Mouse (Mus musculus) kidney, adult 2 months (tissue): ENCODE results near the gene Dhx37. TPM values are rescaled to one million over a fixed set of nuclear protein-coding genes. Genes with fewer than 3 reads are reported as not detected.
A peak's percentile ranks its signal among the peaks of the same experiment; 100 is the strongest.

Experiments used
- DNase-seq: peaks from one replicate; pipeline ENCODE4 v3.0.0; 2021
- H3K27ac ChIP-seq: fragments of 200-500 bp; 2 replicates; pipeline ENCODE4 v1.5.1; 2012; ENCODE audit warnings: low read depth, low read length, control low read depth, inconsistent platforms; ENCODE audit not compliant: insufficient read depth
- H3K27me3 ChIP-seq: fragments of 200-500 bp; replicated peaks from 2 replicates; pipeline ENCODE4 v1.6.1; 2012; ENCODE audit warnings: mild to moderate bottlenecking, moderate library complexity, low read length, inconsistent platforms; ENCODE audit not compliant: control insufficient read depth, insufficient read depth
- H3K36me3 ChIP-seq: fragments of 200-500 bp; 2 replicates; pipeline ENCODE4 v1.6.1; 2012; ENCODE audit warnings: mild to moderate bottlenecking, moderate library complexity, low read length, inconsistent platforms; ENCODE audit not compliant: control insufficient read depth, insufficient read depth
- H3K4me1 ChIP-seq: fragments of 200-500 bp; 2 replicates; pipeline ENCODE4 v1.6.1; 2011; ENCODE audit warnings: low read length; ENCODE audit not compliant: control insufficient read depth, insufficient read depth
- H3K4me3 ChIP-seq: fragments of 200-500 bp; 2 replicates; pipeline ENCODE4 v1.5.1; 2011; ENCODE audit warnings: mild to moderate bottlenecking, low read depth, low read length, control low read depth; ENCODE audit not compliant: insufficient read depth
- CTCF ChIP-seq: fragments of 200-500 bp; conservative IDR thresholded peaks from 2 replicates; pipeline ENCODE4 v1.5.1; 2011; ENCODE audit warnings: low read depth, mild to moderate bottlenecking, control low read depth, low read length, moderate library complexity, mixed read lengths; ENCODE audit not compliant: insufficient read depth, insufficient read length
- POLR2A ChIP-seq: fragments of 200-500 bp; IDR thresholded peaks from one replicate; pipeline ENCODE4 v1.6.1; 2011; ENCODE audit warnings: low read depth, low read length, control low read depth
- WGBS: fragments of 180-500 bp; shearing (Covaris S2); methylation state at CpG from one replicate; pipeline ENCODE4 v1.1.7; 2018; 5-methylcytosine and 5-hydroxymethylcytosine counted together
- polyA plus RNA-seq: library from polyadenylated mRNA; depleted of rRNA; stranded (reverse); fragments of >200 nt; gene quantifications from 2 replicates; pipeline ENCODE4 v1.2.3, GENCODE M21; 2012

The Dhx37 gene
- polyA plus RNA-seq, 1 experiment: 10.8 TPM

DNA sequence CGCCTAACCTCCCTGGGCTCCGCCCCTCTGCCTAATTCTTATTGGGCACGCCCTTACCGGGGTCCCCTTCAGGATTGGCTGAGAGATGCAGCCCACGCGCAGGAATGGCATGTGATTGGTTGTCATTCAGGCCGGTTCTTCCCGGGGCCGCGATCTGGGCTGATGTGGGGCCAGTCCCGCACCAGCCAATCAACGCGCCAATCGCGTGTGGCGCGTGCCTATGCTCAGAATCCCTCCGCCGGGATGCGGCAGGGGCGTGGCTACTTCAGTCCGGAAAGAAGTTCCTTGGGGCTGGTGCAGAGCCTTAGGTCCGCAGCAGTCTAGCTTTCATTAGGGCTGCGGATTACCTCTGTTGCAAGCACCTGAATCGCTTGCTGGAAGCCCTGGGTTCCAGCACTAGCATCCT is 31.8 kb upstream of the Dhx37 start:
- peak; percentile 99 for DNase-seq
- Histone ChIP-seq H3K27me3 (no peaks in the 10 kb centered on the region), H3K4me3 (peak overlapping the region; percentile 11), H3K36me3 (no peaks in the 10 kb centered on the region), H3K4me1 (peaks cover 11% of the 10 kb centered on the region; the same call in 1 of the 2 replicates), H3K27ac (peak overlapping the region; percentile 87; the same call in 1 of the 2 replicates)
- TF ChIP-seq CTCF: no peak
- peak; percentile 82 for TF ChIP-seq POLR2A
- WGBS: under 1% methylated on average over 25 of the region's 25 CpGs

DNA sequence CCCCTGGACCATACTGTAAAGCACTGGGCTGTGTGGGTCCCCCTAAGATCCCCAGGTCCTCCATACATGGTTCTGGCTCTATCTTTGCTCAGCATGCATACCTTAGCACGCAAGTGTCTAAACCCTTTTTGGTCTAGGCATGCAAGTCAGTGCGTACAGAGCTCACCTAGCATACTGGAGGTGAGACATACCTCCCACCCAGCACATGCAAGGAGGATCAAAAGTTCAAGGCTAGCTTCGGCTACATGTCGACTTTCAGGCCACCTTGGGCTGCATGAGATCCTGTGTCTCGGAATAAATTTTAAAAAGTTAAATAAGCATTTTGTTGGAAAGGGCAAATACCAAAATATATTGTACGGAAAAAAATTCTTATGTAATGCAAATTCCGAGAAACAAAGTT is 31.3 kb upstream of the Dhx37 start:
- Histone ChIP-seq H3K27me3 (no peaks in the 10 kb centered on the region), H3K27ac (peak overlapping the region; percentile 74), H3K4me1 (peaks cover 8% of the 10 kb centered on the region; the same call in 1 of the 2 replicates), H3K4me3 (no peak overlapping the region), H3K36me3 (no peaks in the 10 kb centered on the region)
- WGBS: 24% methylated on average over 7 of the region's 7 CpGs
- TF ChIP-seq CTCF: no peak
- no peak for TF ChIP-seq POLR2A
- no peak for DNase-seq

DNA sequence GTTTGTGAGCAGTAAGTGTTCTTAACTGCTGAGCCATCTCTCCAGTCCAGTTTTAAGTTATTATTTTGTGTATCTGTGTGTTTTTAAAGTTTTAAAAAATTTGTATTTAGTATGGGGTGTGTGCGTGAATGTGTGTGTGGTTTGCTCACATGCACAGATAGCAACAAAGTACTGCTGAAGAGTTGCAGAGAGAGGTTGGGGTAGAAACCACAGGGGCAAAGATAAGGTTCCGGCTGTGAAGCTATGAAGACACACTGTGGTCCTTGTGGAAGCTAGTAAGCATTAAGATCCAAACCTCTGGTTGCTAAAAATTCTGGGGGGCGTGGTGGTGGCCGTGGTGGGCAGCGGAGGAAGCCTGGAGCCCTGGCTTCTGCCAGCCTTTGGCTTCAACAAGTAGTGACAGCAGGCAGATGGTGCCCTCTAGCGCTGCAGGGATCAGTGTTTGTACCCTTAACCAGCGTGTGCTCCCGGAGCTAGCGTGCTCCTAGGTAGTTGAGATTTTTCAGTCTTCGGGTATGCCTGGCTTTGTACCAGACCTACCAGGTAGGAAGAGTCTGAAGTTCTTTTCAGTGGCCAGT is 28.0 kb upstream of the Dhx37 start:
- 28% methylated on average over 10 of the region's 10 CpGs for WGBS
- peak; percentile 87 for TF ChIP-seq CTCF
- no peak for TF ChIP-seq POLR2A
- Histone ChIP-seq H3K36me3 (no peaks in the 10 kb centered on the region), H3K27ac (no peak overlapping the region), H3K27me3 (no peaks in the 10 kb centered on the region), H3K4me1 (peaks cover 6% of the 10 kb centered on the region; the same call in 1 of the 2 replicates), H3K4me3 (no peak overlapping the region)
- DNase-seq: peak; percentile 84

DNA sequence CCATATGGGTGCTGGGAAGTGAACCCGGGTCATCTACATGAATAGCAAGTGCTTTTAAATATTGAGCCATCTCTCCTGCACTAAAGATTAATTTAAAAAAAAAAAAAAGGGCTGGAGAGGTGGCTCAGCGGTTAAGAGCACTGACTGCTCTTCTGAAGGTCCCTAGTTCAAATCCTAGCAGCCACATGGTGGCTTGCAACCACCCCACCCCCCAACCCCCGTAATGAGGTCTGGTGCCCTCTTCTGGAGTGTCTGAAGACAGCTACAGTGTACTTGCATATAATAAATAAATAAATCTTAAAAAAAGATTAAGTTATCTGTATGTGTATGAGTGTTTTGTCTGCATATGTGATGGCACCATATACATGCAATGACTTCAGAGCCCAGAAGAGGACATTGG is 26.7 kb upstream of the Dhx37 start:
- H3K27me3 ChIP-seq: no peaks in the 10 kb centered on the region
- WGBS: 83% methylated on average over 3 of the region's 3 CpGs
- H3K4me1 ChIP-seq: peaks cover 6% of the 10 kb centered on the region; the same call in 1 of the 2 replicates
- no peak for DNase-seq
- TF ChIP-seq POLR2A: no peak
- H3K36me3 ChIP-seq: no peaks in the 10 kb centered on the region
- H3K27ac ChIP-seq: no peak overlapping the region
- H3K4me3 ChIP-seq: no peak overlapping the region

DNA sequence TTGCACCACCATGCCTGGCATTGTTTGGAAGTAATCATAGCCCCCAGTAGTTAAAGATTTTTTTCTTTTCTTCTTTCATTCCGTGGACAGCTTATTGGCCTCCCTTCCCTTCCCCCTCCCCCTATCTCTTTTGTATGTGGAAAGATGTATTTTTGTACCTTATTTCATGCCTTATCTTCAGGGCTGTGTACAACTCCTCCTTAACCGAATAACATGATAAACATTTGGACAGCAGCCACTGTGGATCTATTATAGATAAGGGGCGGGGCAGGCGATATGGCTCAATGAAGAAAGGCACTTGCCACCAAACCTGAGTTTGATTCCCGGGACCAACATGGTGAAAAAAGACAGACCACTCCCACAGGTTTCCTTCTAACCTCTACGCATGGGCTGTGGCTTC is 23.6 kb upstream of the Dhx37 start:
- Histone ChIP-seq H3K4me1 (no peaks in the 10 kb centered on the region), H3K27me3 (no peaks in the 10 kb centered on the region), H3K4me3 (no peak overlapping the region), H3K36me3 (no peaks in the 10 kb centered on the region), H3K27ac (no peak overlapping the region)
- TF ChIP-seq POLR2A (no peak), CTCF (no peak)
- 91% methylated on average over 6 of the region's 6 CpGs for WGBS
- DNase-seq: no peak

DNA sequence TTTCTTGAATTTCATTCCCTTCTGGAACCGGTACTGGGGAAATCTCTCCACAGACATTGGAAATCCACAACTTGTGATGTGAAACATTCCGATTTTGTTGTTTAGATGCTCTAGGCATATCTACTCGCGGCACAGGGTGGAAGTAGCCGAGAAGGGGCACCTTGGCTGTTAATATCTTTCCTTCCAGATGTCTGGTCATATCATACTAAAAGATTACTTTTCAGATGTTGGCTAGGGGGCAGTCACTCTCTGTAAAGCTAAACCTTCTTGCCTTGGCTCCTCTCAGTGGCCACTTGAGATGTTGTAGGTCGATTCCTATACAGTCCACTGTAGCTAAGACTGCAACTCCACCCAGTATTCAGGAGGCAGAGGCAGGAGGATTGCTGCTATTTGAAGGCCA is 22.2 kb upstream of the Dhx37 start:
- no peak overlapping the region for H3K27ac ChIP-seq
- TF ChIP-seq POLR2A (no peak), CTCF (no peak)
- no peaks in the 10 kb centered on the region for H3K27me3 ChIP-seq
- no peaks in the 10 kb centered on the region for H3K4me1 ChIP-seq
- H3K4me3 ChIP-seq: no peak overlapping the region
- no peak for DNase-seq
- no peaks in the 10 kb centered on the region for H3K36me3 ChIP-seq
- 85% methylated on average over 6 of the region's 6 CpGs for WGBS

DNA sequence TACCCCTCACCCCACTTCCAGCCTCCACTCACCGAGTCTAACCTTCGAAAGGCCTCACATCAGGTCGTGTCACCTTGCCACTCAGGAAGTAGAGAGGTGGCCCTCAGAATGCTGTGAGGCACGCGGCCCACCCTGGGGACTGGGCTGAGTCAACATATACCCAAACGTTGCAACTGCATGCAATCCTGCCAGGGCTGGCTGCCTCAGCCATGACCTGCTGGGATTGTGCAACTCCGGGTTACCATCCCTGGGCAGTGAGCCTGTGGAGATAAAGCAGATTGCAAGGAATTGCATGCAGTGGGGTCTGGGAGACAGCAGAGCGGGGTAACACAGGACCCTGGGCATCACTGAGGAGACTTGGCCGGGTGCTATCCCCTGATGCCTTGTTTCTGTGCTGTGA is 18.7 kb upstream of the Dhx37 start:
- DNase-seq: no peak
- no peaks in the 10 kb centered on the region for H3K4me1 ChIP-seq
- 90% methylated on average over 9 of the region's 9 CpGs for WGBS
- no peak overlapping the region for H3K27ac ChIP-seq
- no peaks in the 10 kb centered on the region for H3K36me3 ChIP-seq
- H3K4me3 ChIP-seq: no peak overlapping the region
- no peaks in the 10 kb centered on the region for H3K27me3 ChIP-seq
- TF ChIP-seq POLR2A (no peak), CTCF (no peak)
